Mouse (Mus musculus) neutrophil, adult 5-6 weeks (primary cell): ENCODE measurements around the gene Hacd2. TPM values are rescaled to one million over a fixed set of nuclear protein-coding genes. Genes with fewer than 3 reads are reported as not detected.

Source experiments
- ATAC-seq: fragments of 151-379, 151-347 bp; 2 replicates; pipeline ENCODE4 v1.8.0; 2017; ENCODE audit warnings: mild to moderate bottlenecking, moderate TSS enrichment; ENCODE audit not compliant: insufficient number of reproducible peaks, poor library complexity, low FRiP score, severe bottlenecking; ENCODE audit errors: extremely low read depth
- total RNA-seq: library from RNA; stranded (forward); fragments of 200-1000 nt; gene quantifications from 2 replicates; pipeline ENCODE4 v1.2.3, GENCODE M21; 2017

The Hacd2 gene
- total RNA-seq, 1 experiment from 2014 or later = 9.5 TPM

DNA sequence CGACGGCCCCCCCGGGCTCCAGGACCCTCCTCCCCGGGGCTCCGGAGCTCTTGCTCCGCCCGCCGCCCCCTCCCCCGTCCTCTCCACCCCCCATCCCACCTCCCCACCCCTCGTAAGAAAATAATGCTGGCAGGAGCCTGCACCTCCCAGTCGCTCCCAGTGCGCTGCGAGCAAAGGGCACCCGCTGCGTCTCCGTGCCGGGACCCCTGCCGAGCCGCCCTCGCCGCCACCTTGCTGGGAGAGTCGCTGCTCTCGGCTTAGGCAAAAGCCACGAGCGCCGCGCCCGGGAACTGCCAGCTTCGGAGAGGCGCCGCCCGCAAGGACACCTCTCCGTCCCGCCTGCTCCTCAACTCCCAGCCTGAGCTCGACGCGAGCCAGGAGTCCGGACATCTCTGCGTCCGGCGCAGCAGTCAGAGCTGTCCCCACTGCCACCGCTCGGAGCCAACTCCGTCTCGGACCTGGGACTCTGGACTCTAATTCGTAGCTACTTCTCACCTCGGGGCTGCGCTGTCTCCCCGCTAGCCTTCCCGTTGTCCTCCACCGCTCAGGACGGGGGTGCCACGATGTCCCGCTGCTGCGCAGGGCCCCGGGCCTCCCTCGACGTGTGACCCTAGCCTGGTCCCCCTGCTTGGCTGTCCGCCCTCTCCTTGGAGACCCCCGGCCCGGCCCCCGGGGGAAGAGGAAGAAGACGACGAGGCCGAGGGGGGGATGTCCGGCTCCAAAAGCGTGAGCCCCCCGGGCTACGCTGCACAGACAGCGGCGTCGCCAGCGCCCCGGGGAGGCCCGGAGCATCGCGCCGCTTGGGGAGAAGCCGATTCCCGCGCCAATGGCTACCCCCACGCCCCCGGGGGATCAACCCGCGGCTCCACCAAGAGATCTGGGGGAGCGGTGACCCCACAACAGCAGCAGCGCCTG is 133.4 kb downstream of the Hacd2 start:
- ATAC-seq = no peak

DNA sequence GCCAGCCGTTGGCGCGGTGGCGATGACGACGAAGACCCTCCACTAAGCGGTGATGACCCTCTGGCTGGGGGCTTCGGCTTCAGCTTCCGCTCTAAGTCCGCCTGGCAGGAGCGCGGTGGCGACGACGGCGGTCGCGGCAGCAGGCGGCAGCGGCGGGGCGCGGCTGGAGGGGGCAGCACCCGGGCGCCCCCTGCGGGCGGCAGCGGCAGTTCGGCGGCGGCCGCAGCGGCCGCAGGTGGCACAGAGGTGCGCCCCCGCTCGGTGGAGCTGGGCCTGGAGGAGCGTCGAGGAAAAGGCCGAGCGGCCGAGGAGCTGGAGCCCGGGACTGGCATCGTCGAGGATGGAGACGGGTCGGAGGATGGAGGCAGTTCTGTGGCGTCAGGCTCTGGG is 134.1 kb downstream of the Hacd2 start:
- ATAC-seq = no peak

DNA sequence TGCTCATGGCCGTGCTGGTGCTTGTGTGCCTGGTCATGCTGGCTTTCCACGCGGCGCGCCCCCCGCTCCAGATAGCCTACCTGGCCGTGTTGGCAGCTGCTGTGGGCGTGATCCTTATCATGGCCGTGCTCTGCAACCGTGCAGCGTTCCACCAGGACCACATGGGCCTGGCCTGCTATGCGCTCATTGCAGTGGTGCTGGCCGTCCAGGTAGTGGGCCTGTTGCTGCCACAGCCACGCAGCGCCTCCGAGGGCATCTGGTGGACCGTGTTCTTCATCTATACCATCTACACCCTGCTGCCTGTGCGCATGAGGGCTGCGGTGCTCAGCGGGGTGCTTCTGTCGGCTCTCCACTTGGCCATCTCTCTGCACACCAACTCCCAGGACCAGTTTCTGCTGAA is 134.6 kb downstream of the Hacd2 start:
- no peak for ATAC-seq

Other genes starting within 250 kb of the Hacd2 start
- gene Adcy5, start 132.4 kb downstream of the Hacd2 start, total RNA-seq = 0.12 TPM in 1 of 2 replicates, not detected in the other